Mouse (Mus musculus): Measurements from ENCODE around the gene Bmx. TPM values are rescaled to one million over a fixed set of nuclear protein-coding genes. Genes with fewer than 3 reads are reported as not detected.

The Bmx gene
- polyA plus RNA-seq, 1 experiment from 2014 or later, result 0.47 TPM

GRCm38 (mm10) chrX:164164681-164165080, 93.3 kb downstream of the Bmx start:
- H3K4me1 ChIP-seq (replicated peaks; ENCODE audit: control insufficient read depth, insufficient read depth, low read length), result no peaks in the 10 kb centered on the region
- H3K4me2 ChIP-seq (ENCODE audit: low read length), result no peak overlapping the region
- ATAC-seq (replicated peaks; ENCODE audit: low FRiP score, low TSS enrichment, low read depth) (no peak), DNase-seq (ENCODE audit: low spot score) (no peak)
- no peak overlapping the region for H3K9ac ChIP-seq (ENCODE audit: low read length)
- 81% methylated on average over 1 of the region's 1 CpGs for WGBS
- H3K4me3 ChIP-seq (ENCODE audit: low read depth, low read length), result no peak overlapping the region
- no peak overlapping the region for H3K27ac ChIP-seq (ENCODE audit: low read depth)
- no peaks in the 10 kb centered on the region for H3K9me3 ChIP-seq (ENCODE audit: control insufficient read depth, low read length)
- no peaks in the 10 kb centered on the region for H3K36me3 ChIP-seq (ENCODE audit: control insufficient read depth, insufficient read depth, low read length)
- 0 out of 2 replicates have a peak, but pooled peaks cover 14% of the 10 kb centered on the region for H3K27me3 ChIP-seq (replicated peaks; ENCODE audit: control insufficient read depth, insufficient read depth, low read length)

GRCm38 (mm10) chrX:164154594-164154993, 103.4 kb downstream of the Bmx start:
- no peak overlapping the region for H3K9ac ChIP-seq (ENCODE audit: low read length)
- WGBS, result 78% methylated on average over 5 of the region's 5 CpGs
- ATAC-seq (replicated peaks; ENCODE audit: low FRiP score, low TSS enrichment, low read depth), result no peak

GRCm38 (mm10) chrX:164153606-164154005, 104.4 kb downstream of the Bmx start:
- no peak overlapping the region for H3K4me3 ChIP-seq (ENCODE audit: low read depth, low read length)
- no peak overlapping the region for H3K27ac ChIP-seq (ENCODE audit: low read depth)
- no peaks in the 10 kb centered on the region for H3K4me1 ChIP-seq (replicated peaks; ENCODE audit: control insufficient read depth, insufficient read depth, low read length)
- H3K27me3 ChIP-seq (replicated peaks; ENCODE audit: control insufficient read depth, insufficient read depth, low read length), result 0 out of 2 replicates have a peak, but pooled peaks cover 3% of the 10 kb centered on the region
- H3K9ac ChIP-seq (ENCODE audit: low read length), result no peak overlapping the region
- no peaks in the 10 kb centered on the region for H3K36me3 ChIP-seq (ENCODE audit: control insufficient read depth, insufficient read depth, low read length)
- no peaks in the 10 kb centered on the region for H3K9me3 ChIP-seq (ENCODE audit: control insufficient read depth, low read length)
- no peak overlapping the region for H3K4me2 ChIP-seq (ENCODE audit: low read length)
- ATAC-seq (replicated peaks; ENCODE audit: low FRiP score, low TSS enrichment, low read depth) (no peak), DNase-seq (ENCODE audit: low spot score) (no peak)

More at GRCm38 (mm10) chrX:164154594-164154993, 103.4 kb downstream of the Bmx start:
- no peak overlapping the region for H3K4me2 ChIP-seq (ENCODE audit: low read length)
- no peak for DNase-seq (ENCODE audit: low spot score)
- no peaks in the 10 kb centered on the region for H3K36me3 ChIP-seq (ENCODE audit: control insufficient read depth, insufficient read depth, low read length)
- no peak overlapping the region for H3K27ac ChIP-seq (ENCODE audit: low read depth)
- 0 out of 2 replicates have a peak, but pooled peaks cover 3% of the 10 kb centered on the region for H3K27me3 ChIP-seq (replicated peaks; ENCODE audit: control insufficient read depth, insufficient read depth, low read length)
- no peaks in the 10 kb centered on the region for H3K9me3 ChIP-seq (ENCODE audit: control insufficient read depth, low read length)
- H3K4me1 ChIP-seq (replicated peaks; ENCODE audit: control insufficient read depth, insufficient read depth, low read length), result no peaks in the 10 kb centered on the region
- no peak overlapping the region for H3K4me3 ChIP-seq (ENCODE audit: low read depth, low read length)

GRCm38 (mm10) chrX:164152703-164153102, 105.3 kb downstream of the Bmx start:
- 0 out of 2 replicates have a peak, but pooled peaks cover 3% of the 10 kb centered on the region for H3K27me3 ChIP-seq (replicated peaks; ENCODE audit: control insufficient read depth, insufficient read depth, low read length)
- ATAC-seq (replicated peaks; ENCODE audit: low FRiP score, low TSS enrichment, low read depth) (no peak), DNase-seq (ENCODE audit: low spot score) (no peak)
- H3K9ac ChIP-seq (ENCODE audit: low read length), result no peak overlapping the region
- WGBS, result 64% methylated on average over 2 of the region's 2 CpGs
- H3K9me3 ChIP-seq (ENCODE audit: control insufficient read depth, low read length), result no peaks in the 10 kb centered on the region
- H3K4me1 ChIP-seq (replicated peaks; ENCODE audit: control insufficient read depth, insufficient read depth, low read length), result no peaks in the 10 kb centered on the region
- H3K4me2 ChIP-seq (ENCODE audit: low read length), result no peak overlapping the region
- no peak overlapping the region for H3K4me3 ChIP-seq (ENCODE audit: low read depth, low read length)
- no peak overlapping the region for H3K27ac ChIP-seq (ENCODE audit: low read depth)
- H3K36me3 ChIP-seq (ENCODE audit: control insufficient read depth, insufficient read depth, low read length), result no peaks in the 10 kb centered on the region

GRCm38 (mm10) chrX:164145463-164146250, 112.3 kb downstream of the Bmx start:
- Histone ChIP-seq H3K4me1 (replicated peaks; ENCODE audit: control insufficient read depth, insufficient read depth, low read length) (no peaks in the 10 kb centered on the region), H3K9ac (ENCODE audit: low read length) (no peak overlapping the region), H3K4me3 (ENCODE audit: low read depth, low read length) (no peak overlapping the region), H3K27ac (ENCODE audit: low read depth) (no peak overlapping the region), H3K9me3 (ENCODE audit: control insufficient read depth, low read length) (no peaks in the 10 kb centered on the region), H3K27me3 (replicated peaks; ENCODE audit: control insufficient read depth, insufficient read depth, low read length) (no peaks in the 10 kb centered on the region), H3K36me3 (ENCODE audit: control insufficient read depth, insufficient read depth, low read length) (no peaks in the 10 kb centered on the region), H3K4me2 (ENCODE audit: low read length) (no peak overlapping the region)
- DNase-seq (ENCODE audit: low spot score) (no peak), ATAC-seq (replicated peaks; ENCODE audit: low FRiP score, low TSS enrichment, low read depth) (no peak)
- WGBS, result 80% methylated on average over 6 of the region's 6 CpGs

Other genes with a start within 250 kb of the Bmx start
- 0.45 and 0.47 TPM in 2 replicates for gene Car5b, start 230.2 kb downstream of the Bmx start, polyA plus RNA-seq (2014; fragmentation: Nextera tagmentation; extraction: Ambion mirVana)
- 26.2 and 26.7 TPM in 2 replicates for gene Siah1b, start 181.7 kb downstream of the Bmx start, polyA plus RNA-seq (2014; fragmentation: Nextera tagmentation; extraction: Ambion mirVana)
- 3.5 and 6.9 TPM in 2 replicates for gene Cltrn, start 169.4 kb downstream of the Bmx start, polyA plus RNA-seq (2014; fragmentation: Nextera tagmentation; extraction: Ambion mirVana)
- 2.6 and 3.5 TPM in 2 replicates for gene Ace2, start 118.9 kb downstream of the Bmx start, polyA plus RNA-seq (2014; fragmentation: Nextera tagmentation; extraction: Ambion mirVana)
- gene Pir, start 11.2 kb upstream of the Bmx start, polyA plus RNA-seq (2014; fragmentation: Nextera tagmentation; extraction: Ambion mirVana), result 3.8 and 4.5 TPM in 2 replicates
- 0.98 and 1.7 TPM in 2 replicates for gene Vegfd, start 115.2 kb upstream of the Bmx start, polyA plus RNA-seq (2014; fragmentation: Nextera tagmentation; extraction: Ambion mirVana)
- gene Piga, start 161.6 kb upstream of the Bmx start, polyA plus RNA-seq (2014; fragmentation: Nextera tagmentation; extraction: Ambion mirVana), result 20.4 and 22.0 TPM in 2 replicates
- gene Asb11, start 178.8 kb upstream of the Bmx start, polyA plus RNA-seq (2014; fragmentation: Nextera tagmentation; extraction: Ambion mirVana), result 0.13 and 0.27 TPM in 2 replicates
- not detected in 2 replicates for gene Asb9, start 248.1 kb upstream of the Bmx start, polyA plus RNA-seq (2014; fragmentation: Nextera tagmentation; extraction: Ambion mirVana)

Data from intestine, embryonic 14.5 days (tissue).